Mouse (Mus musculus): ENCODE measurements at regions not wholly inside any gene's neighbourhood (a gene's known extent, or its start where the extent isn't known, plus 50 kb on each side); places are given as distances from the start of the nearest gene placed in this dataset.

GRCm38 (mm10) chr1:92324091-92324950, 128.8 kb upstream of the Hdac4 start:
- TF ChIP-seq CTCF (IDR thresholded peaks at IDR 0.05; ENCODE audit: borderline replicate concordance, control insufficient read depth, extremely low read depth, insufficient read depth, low read length, poor library complexity) (no peak), POLR2A (IDR thresholded peaks at IDR 0.05; ENCODE audit: control insufficient read depth, extremely low read depth, insufficient read depth, low read length, poor library complexity) (no peak)

Data from thymus, adult 2 months (tissue).